8 mouse cellular contexts compared by ENCODE assay signal in genomic region chr1:165281351-165282221, GRCm38 (mm10). TPM values are rescaled to one million over a fixed set of nuclear protein-coding genes. Genes with fewer than 3 reads are reported as not detected.
DNase-seq lines count a peak whose midpoint lies in the region; ATAC-seq and TF ChIP-seq lines count a peak whose summit lies in the region.

No protein-coding gene starts in this region.

- intact Hi-C loops in heart, postnatal 14 days (cut with DNase I) = no loop called here

- WGBS in forebrain, embryonic 12.5 days = under 1% methylated on average over 55 of the region's 71 CpGs

- H3K4me2 ChIP-seq in forebrain, embryonic 12.5 days = peak overlapping the region; percentile 87

- TF ChIP-seq POLR2A in brain, embryonic 14.5 days (IDR thresholded peaks at IDR 0.05; ENCODE audit: borderline replicate concordance, extremely low read depth, insufficient read depth, insufficient read length, poor library complexity, severe bottlenecking) = peak; percentile 47; the same call in 1 of the 2 replicates

- no peaks in the 10 kb centered on the region for H3K36me3 ChIP-seq in forebrain, embryonic 12.5 days (replicated peaks)

- no peaks in the 10 kb centered on the region for H3K27me3 ChIP-seq in forebrain, embryonic 12.5 days

- ATAC-seq in forebrain, embryonic 12.5 days (ENCODE audit: low FRiP score) = peak; percentile 89
- peak; percentile 72 for ATAC-seq in megakaryocyte, adult 5-6 weeks (ENCODE audit: poor library complexity, severe bottlenecking)

- no peak for TF ChIP-seq CTCF in brain, embryonic 14.5 days (IDR thresholded peaks at IDR 0.05; ENCODE audit: borderline replicate concordance, extremely low read depth, insufficient read depth, insufficient read length)

- H3K9ac ChIP-seq in forebrain, embryonic 12.5 days = peak overlapping the region; percentile 93

- peaks cover 44% of the 10 kb centered on the region for H3K4me1 ChIP-seq in forebrain, embryonic 12.5 days

- no peaks in the 10 kb centered on the region for H3K9me3 ChIP-seq in forebrain, embryonic 12.5 days

- H3K4me3 ChIP-seq in forebrain, embryonic 12.5 days (replicated peaks) = peak overlapping the region; percentile 83

- peak; percentile 71 for DNase-seq in MN1 (ENCODE audit: low spot score)
- peak; percentile 82 for DNase-seq in brain, embryonic 14.5 days (ENCODE audit: low read depth)
- peak; percentile 80 to 85 for DNase-seq in heart, postnatal 14 days
- peak; percentile 52 to 77 for DNase-seq in kidney, postnatal 36 days
- DNase-seq in skeletal muscle tissue, adult 2 months (ENCODE audit: low read depth, low spot score) = peak; percentile 45
- no peak for DNase-seq in c-Kit-positive CD71-positive TER-119-positive erythroid progenitor cells, embryonic 14.5 days (ENCODE audit: low spot score)

- peak overlapping the region; percentile 94 for H3K27ac ChIP-seq in forebrain, embryonic 12.5 days

RNA-seq across cellular contexts. Expression of gene Gpr161, which starts 14.0 kb away (rescaled TPM):
- 38.2 and 45.0 TPM in 2 replicates for polyA plus RNA-seq in brain, embryonic 14.5 days (2012; rRNA removed)
- 3.4 and 3.7 TPM in 2 replicates for polyA plus RNA-seq in forebrain, embryonic 12.5 days (2016; fragmentation: Nextera tagmentation; extraction: Ambion mirVana)
- 1 to 10 TPM; 3.6 to 3.8 TPM for total RNA-seq in heart, postnatal 14 days (2021)
- total RNA-seq in megakaryocyte, adult 5-6 weeks (2015) = not detected in 2 replicates
- total RNA-seq in megakaryocyte, adult 5-6 weeks (2017) = 0.04 and 0.08 TPM in 2 replicates

RNA-seq across cellular contexts. Expression of gene Tiprl, which starts 44.8 kb away (rescaled TPM):
- polyA plus RNA-seq in brain, embryonic 14.5 days (2012; rRNA removed) = 56.9 and 64.0 TPM in 2 replicates
- 106 and 107 TPM in 2 replicates for polyA plus RNA-seq in forebrain, embryonic 12.5 days (2016; fragmentation: Nextera tagmentation; extraction: Ambion mirVana)
- total RNA-seq in heart, postnatal 14 days (2021) = 10 to 100 TPM; 37.1 to 37.8 TPM
- total RNA-seq in megakaryocyte, adult 5-6 weeks (2015) = 25.7 and 25.8 TPM in 2 replicates
- 49.6 and 52.0 TPM in 2 replicates for total RNA-seq in megakaryocyte, adult 5-6 weeks (2017)

Comparison
In these comparisons a context has a peak if more than half of its experiments do, and no peak if none do; other contexts are left out.
1. RNA of gene Gpr161, which starts 14.0 kb away (total RNA-seq): 3.6 to 3.8 TPM in heart, postnatal 14 days; 0.04 to 0.08 TPM in megakaryocyte, adult 5-6 weeks; every median in the first group is over 4 times any median in the second.